Mouse (Mus musculus) neutrophil, adult 59 days (primary cell): ENCODE data around the gene Lrp5. TPM values are rescaled to one million over a fixed set of nuclear protein-coding genes. Genes with fewer than 3 reads are reported as not detected.

ENCODE experiments used
- total RNA-seq, 2 experiments: library from RNA; stranded (reverse); gene quantifications; 1 replicate in 1 of 2; 2 replicates in 1 of 2; pipeline ENCODE4 v1.2.4; 2023

Lrp5 gene
- total RNA-seq, result 10 to 100 TPM; 16.9 to 25.4 TPM

DNA sequence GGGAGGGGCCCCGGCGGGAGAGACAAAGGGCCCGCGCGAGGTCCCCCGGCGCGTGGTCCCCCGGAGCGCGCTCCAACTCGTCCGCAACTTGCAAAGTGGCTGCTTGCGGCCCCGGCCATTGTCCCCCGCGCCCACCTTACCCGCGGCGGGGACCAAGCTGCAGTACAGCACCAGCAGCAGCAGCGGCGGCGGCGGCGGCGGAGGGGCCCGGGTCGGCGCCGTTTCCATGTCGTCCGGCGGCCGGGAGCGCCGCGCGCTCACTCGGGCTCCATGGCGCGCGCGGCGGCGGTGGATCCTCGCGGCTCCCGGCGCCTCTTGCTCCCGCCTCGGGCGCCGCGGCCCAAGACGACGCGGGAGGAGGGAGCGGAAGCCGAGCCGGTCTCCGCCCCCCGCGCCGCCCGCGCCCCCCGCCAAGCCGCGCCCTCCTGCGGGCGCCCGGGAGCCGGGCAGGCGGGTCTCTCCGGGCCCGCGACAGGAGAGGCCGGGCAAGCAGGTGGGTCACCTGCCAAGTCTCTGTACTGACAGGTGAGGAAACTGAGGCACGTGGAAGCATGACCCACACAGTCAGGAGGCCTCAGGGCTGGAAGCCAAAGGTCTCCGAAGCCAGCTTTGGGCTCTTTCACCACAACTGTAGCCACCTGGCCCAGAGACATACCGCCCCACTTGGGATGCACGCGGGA is at the start of gene Lrp5:
TSS of gene Lrp5 (minus strand) at position 350 of the 680 bp plus-strand sequence.

DNA sequence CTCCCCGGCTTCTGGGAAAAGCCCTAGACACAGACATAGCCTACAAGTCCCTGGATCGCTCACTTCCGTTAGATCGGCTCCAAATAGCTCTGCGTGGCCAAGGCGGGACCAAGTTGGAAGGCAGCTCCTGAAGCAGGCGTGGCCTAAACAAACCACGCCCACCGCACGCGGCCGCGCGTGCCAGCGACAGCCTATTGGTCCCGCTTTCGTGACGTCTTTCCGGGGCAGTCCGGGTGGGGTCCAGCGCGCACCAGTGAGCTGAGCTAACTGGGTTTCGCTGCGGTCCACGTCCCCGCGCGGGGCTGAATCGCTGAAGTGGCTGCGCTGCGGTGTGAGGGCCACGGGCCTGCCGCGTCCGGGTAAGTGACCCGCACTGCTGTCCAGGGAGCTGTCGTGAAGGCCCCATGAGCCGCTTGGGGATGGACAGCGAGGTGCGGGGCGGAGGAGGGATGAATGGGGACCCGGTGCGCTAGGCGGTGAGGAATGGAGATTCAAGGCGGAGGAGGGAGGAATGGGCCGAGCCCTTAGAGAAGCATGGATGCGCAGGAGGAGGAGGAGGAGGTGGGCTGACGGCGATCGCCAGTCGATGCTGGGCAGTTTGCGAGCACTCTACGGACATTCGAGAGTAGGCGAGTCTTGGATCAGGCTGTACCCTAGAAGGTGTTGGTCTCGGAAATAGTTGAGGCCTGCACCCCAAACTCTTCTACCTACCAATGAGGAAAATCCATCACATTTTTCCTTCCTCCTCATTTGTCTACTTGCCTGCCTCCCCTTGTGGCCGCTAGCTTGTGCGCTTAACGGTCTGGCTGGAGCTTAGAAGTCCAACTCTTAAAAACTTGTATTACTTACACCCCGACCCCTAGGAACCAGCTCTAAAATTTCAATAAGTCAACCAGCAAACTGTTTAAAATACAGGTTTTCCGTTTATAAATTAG is 22.0 kb upstream of the Lrp5 start, which contains the start of gene 1810055G02Rik:
TSS of gene 1810055G02Rik (plus strand) at position 216 of the 935 bp plus-strand sequence.

DNA sequence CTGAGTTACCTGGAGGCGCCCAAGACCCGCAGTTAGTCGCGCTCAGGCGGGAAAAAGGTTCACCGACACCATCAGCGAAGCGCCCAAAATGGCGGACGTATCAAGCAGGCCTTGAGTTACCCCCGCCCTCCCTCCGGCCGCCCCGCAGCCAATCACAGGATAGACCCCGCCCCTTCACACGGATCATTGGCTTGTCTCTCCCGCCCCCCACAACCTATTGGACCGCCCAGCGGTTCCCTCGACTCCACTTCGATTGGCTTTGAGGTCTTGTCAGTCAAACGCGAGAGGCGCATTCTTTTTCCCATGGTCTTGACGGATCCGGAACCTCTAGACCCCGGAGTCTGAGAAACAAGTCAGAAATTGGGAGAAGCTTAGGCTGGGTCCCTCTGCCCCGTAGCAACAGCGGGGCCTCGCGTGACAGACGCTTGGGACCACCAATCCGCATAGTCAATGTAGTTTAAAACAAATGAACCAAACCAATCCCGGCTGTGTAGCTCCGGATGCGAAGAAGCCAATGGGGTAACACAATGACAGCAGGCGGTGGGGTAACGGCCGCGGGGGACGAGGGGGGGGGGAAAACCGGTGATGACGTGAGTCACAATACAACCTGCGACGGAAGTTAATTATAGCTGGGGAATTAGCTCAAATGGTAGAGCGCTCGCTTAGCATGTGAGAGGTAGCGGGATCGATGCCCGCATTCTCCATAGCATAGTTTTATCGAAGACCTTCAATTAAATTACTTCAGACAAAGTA is 110.6 kb downstream of the Lrp5 start, which contains the start of gene Ppp6r3:
TSS of gene Ppp6r3 (minus strand) at position 118 of the 753 bp plus-strand sequence.

Other genes with a start within 250 kb of the Lrp5 start
- 100 to 1,000 TPM; 107 TPM for gene Ppp6r3, start 110.8 kb downstream of the Lrp5 start, total RNA-seq
- gene 1810055G02Rik, start 21.7 kb upstream of the Lrp5 start, total RNA-seq, result 10 to 100 TPM; 23.2 to 30.7 TPM
- gene Kmt5b, start 80.9 kb upstream of the Lrp5 start, total RNA-seq, result 10 to 100 TPM; 65.4 to 66.0 TPM
- gene Chka, start 165.2 kb upstream of the Lrp5 start, total RNA-seq, result 10 to 100 TPM; 43.5 to 47.2 TPM
- gene Tcirg1, start 220.6 kb upstream of the Lrp5 start, total RNA-seq, result 100 to 1,000 TPM; 221 to 250 TPM
- gene Ndufs8, start 226.2 kb upstream of the Lrp5 start, total RNA-seq, result 10 to 100 TPM; 52.9 to 70.6 TPM
- 100 to 1,000 TPM; 143 to 153 TPM for gene Aldh3b1, start 243.2 kb upstream of the Lrp5 start, total RNA-seq
- gene Unc93b1, start 248.6 kb upstream of the Lrp5 start, total RNA-seq, result 100 to 1,000 TPM; 236 to 316 TPM